Mouse (Mus musculus): ENCODE measurements around the gene Cited2.

Cited2 gene

GRCm38 (mm10) chr10:17723871-17724741 lies 1.1 kb downstream of the Cited2 start:
- DNase-seq, result peak; percentile 57 to 76

GRCm38 (mm10) chr10:17725037-17725584 lies 2.1 kb downstream of the Cited2 start:
- peak in 1 of 2 experiments; percentile 20 for DNase-seq

- DNase-seq, result peak; percentile 18 to 29
Measured at GRCm38 (mm10) chr10:17725644-17726372, 2.8 kb downstream of the Cited2 start.

GRCm38 (mm10) chr10:17726373-17726720 lies 3.3 kb downstream of the Cited2 start:
- DNase-seq, result peak; percentile 31 to 53

- DNase-seq, result peak; percentile 49 to 62
Measured at GRCm38 (mm10) chr10:17727161-17727925, 4.3 kb downstream of the Cited2 start.

GRCm38 (mm10) chr10:17727926-17728279 lies 4.9 kb downstream of the Cited2 start:
- peak in 1 of 2 experiments; percentile 28 for DNase-seq

GRCm38 (mm10) chr10:17728711-17729110 lies 5.7 kb downstream of the Cited2 start:
- no peak for DNase-seq

GRCm38 (mm10) chr10:17729476-17729875 lies 6.5 kb downstream of the Cited2 start:
- peak in 1 of 2 experiments; percentile 6 for DNase-seq

GRCm38 (mm10) chr10:17733057-17733456 lies 10.0 kb downstream of the Cited2 start:
- peak; percentile 77 to 86 for DNase-seq

- no peak for DNase-seq
Measured at GRCm38 (mm10) chr10:17742581-17742980, 19.6 kb downstream of the Cited2 start.

GRCm38 (mm10) chr10:17752478-17752877 lies 29.5 kb downstream of the Cited2 start:
- no peak for DNase-seq

GRCm38 (mm10) chr10:17759772-17760171 lies 36.8 kb downstream of the Cited2 start:
- no peak for DNase-seq

GRCm38 (mm10) chr10:17760750-17761613 lies 38.0 kb downstream of the Cited2 start:
- no peak for DNase-seq

- DNase-seq, result no peak
Measured at GRCm38 (mm10) chr10:17761652-17762051, 38.6 kb downstream of the Cited2 start.

- DNase-seq, result no peak
Measured at GRCm38 (mm10) chr10:17762946-17763345, 39.9 kb downstream of the Cited2 start.

- DNase-seq, result no peak
Measured at GRCm38 (mm10) chr10:17769856-17770255, 46.8 kb downstream of the Cited2 start.

- DNase-seq, result no peak
Measured at GRCm38 (mm10) chr10:17772364-17772763, 49.3 kb downstream of the Cited2 start.

GRCm38 (mm10) chr10:17774366-17774765 lies 51.3 kb downstream of the Cited2 start:
- no peak for DNase-seq

GRCm38 (mm10) chr10:17775079-17775478 lies 52.1 kb downstream of the Cited2 start:
- DNase-seq, result no peak
